Mouse (Mus musculus) left cerebral cortex, adult 2 months (tissue): ENCODE measurements around the gene Mpp1. TPM values are rescaled to one million over a fixed set of nuclear protein-coding genes. Genes with fewer than 3 reads are reported as not detected.

Experiments
- DNase-seq, 2 experiments: peaks; one replicate each; pipeline ENCODE4 v3.0.0; 2021 to 2022; ENCODE audit warnings: low spot score in 2 of 2, mixed read lengths in 1 of 2; ENCODE audit errors: extremely low spot score in 1 of 2
- H3K27ac ChIP-seq: fragments of 200-600 bp; 2 replicates; pipeline ENCODE4 v1.8.1; 2022
- H3K4me3 ChIP-seq: fragments of 200-600 bp; 2 replicates; pipeline ENCODE4 v1.8.1; 2022
- CTCF ChIP-seq: fragments of 200-600 bp; IDR thresholded peaks from 2 replicates; pipeline ENCODE4 v1.8.1; 2022; ENCODE audit warnings: antibody characterized with exemption, mild to moderate bottlenecking, moderate library complexity
- intact Hi-C: fragments of 180-260 bp; cut with DNase I; formaldehyde crosslinking; loops from one replicate; pipeline ENCODE4 v1.15.1; 2025
- total RNA-seq, 2 experiments: library from RNA; stranded (reverse); gene quantifications; 2 replicates each; pipeline ENCODE4 v1.2.3; 2021

Gene Mpp1
- total RNA-seq, 2 experiments from 2014 or later = 30.4 to 33.8 TPM

- H3K4me3 ChIP-seq = no peak overlapping the region
- no peak for DNase-seq
- intact Hi-C loops = loop anchor here (2.0 to 10.0 kb wide), 2 partner anchors 32 to 396 kb away; no protein-coding TSS in a partner anchor
- H3K27ac ChIP-seq = no peak overlapping the region
- no peak for TF ChIP-seq CTCF
These were observed 2.4 kb downstream of the Mpp1 start for GRCm38 (mm10) chrX:75128333-75128980.

- no peak overlapping the region for H3K27ac ChIP-seq
- intact Hi-C loops = loop anchor here (10.0 kb wide), 1 partner anchor 398 kb away; no protein-coding TSS in a partner anchor
- no peak overlapping the region for H3K4me3 ChIP-seq
- no peak for DNase-seq
- no peak for TF ChIP-seq CTCF
These were observed 3.9 kb downstream of the Mpp1 start for GRCm38 (mm10) chrX:75126893-75127292.

GRCm38 (mm10) chrX:75125606-75126005 lies 5.2 kb downstream of the Mpp1 start:
- intact Hi-C loops = loop anchor here (10.0 kb wide), 1 partner anchor 399 kb away; no protein-coding TSS in a partner anchor
- no peak overlapping the region for H3K27ac ChIP-seq
- H3K4me3 ChIP-seq = no peak overlapping the region
- DNase-seq = no peak
- no peak for TF ChIP-seq CTCF

- no peak for DNase-seq
- Histone ChIP-seq H3K27ac (no peak overlapping the region), H3K4me3 (no peak overlapping the region)
- intact Hi-C loops = no loop called here
- TF ChIP-seq CTCF = no peak
These were observed 15.3 kb downstream of the Mpp1 start for GRCm38 (mm10) chrX:75115550-75115949.

- intact Hi-C loops = loop anchor here (10.0 kb wide), 1 partner anchor 647 kb away; no protein-coding TSS in a partner anchor
These were observed 28.5 kb downstream of the Mpp1 start for GRCm38 (mm10) chrX:75102293-75102692.

GRCm38 (mm10) chrX:75098799-75099198 lies 32.0 kb downstream of the Mpp1 start:
- H3K4me3 ChIP-seq = no peak overlapping the region
- no peak overlapping the region for H3K27ac ChIP-seq
- intact Hi-C loops = no loop called here
- no peak for TF ChIP-seq CTCF
- no peak for DNase-seq

More at GRCm38 (mm10) chrX:75102293-75102692, 28.5 kb downstream of the Mpp1 start:
- no peak for DNase-seq
- Histone ChIP-seq H3K4me3 (no peak overlapping the region), H3K27ac (no peak overlapping the region)
- TF ChIP-seq CTCF = no peak

DNA sequence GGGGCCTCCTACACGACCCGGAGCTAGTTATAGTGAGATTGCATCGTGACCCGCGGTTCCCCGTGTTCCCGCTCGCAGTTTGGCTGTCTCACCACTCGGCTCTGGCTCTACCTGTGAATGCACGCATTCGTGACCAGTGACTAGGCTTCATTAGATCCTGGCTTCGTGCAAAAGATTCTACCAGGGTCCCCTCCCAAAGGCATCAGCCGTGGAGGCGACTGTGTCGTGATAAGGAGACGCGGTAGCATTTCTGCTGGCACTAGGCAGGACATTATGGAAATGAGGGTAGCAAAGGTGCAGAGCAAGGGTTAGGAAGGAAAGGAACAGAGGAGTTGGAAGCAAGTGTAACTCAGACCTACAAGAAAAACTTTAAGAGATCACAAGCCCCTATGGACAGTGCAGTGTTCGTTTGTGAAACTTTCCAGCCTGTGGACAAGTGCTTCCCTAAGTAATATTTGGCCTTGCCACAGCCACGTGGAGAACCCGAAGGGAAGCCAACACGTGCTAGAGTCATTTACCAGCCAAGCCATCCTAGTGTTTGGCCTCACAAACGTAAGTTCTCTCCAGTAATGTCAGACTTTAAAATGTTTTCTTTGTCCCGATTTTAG lies 34.5 kb downstream of the Mpp1 start:
- TF ChIP-seq CTCF = no peak
- DNase-seq = no peak
- Histone ChIP-seq H3K4me3 (peak overlapping the region; percentile 55), H3K27ac (peak overlapping the region; percentile 37)
- intact Hi-C loops = loop anchor here (2.0 kb wide), 1 partner anchor 33 kb away; no protein-coding TSS in a partner anchor

- intact Hi-C loops = loop anchor here (2.0 kb wide), 1 partner anchor 33 kb away; no protein-coding TSS in a partner anchor
- Histone ChIP-seq H3K4me3 (peak within 1 kb of the TSS; percentile 55), H3K27ac (peak within 1 kb of the TSS; percentile 61)
- TF ChIP-seq CTCF = no peak; the same call in 1 of the 2 replicates
- peak; percentile 74 to 83 for DNase-seq
These were observed 35.2 kb downstream of the Mpp1 start, which contains the start of gene Dkc1 for GRCm38 (mm10) chrX:75095369-75096162. Gene Dkc1 (plus strand): TSS chrX:75095854.

DNA sequence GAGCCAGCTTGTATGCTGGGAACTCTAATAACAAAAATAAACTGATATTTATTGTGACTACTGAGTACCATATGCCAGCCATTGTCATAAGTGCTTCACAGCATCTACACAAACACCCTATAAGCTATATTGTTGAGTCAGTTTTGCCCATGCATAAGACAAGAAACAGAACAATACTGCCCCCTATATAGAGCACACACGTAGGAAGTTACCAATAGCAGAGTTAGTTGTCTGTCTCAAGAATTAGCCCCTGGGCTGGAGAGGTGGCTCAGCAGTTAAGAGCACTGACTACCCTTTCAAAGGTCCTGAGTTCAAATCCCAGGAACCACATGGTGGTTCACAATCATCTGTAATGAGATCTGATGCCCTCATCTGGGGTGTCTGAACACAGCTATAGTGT lies 45.2 kb downstream of the Mpp1 start:
- TF ChIP-seq CTCF = peak; percentile 20
- Histone ChIP-seq H3K4me3 (no peak overlapping the region), H3K27ac (no peak overlapping the region)
- intact Hi-C loops = loop anchor here (5.0 kb wide), 1 partner anchor 588 kb away; no protein-coding TSS in a partner anchor
- DNase-seq = no peak

- Histone ChIP-seq H3K4me3 (peak within 1 kb of the TSS; percentile 52), H3K27ac (no peak within 1 kb of the TSS)
- TF ChIP-seq CTCF = no peak
- DNase-seq = peak; percentile 33 to 39
- intact Hi-C loops = loop anchor here (5.0 kb wide), 1 partner anchor 588 kb away; no protein-coding TSS in a partner anchor
These were observed 45.9 kb downstream of the Mpp1 start, which contains the start of gene Gab3 for GRCm38 (mm10) chrX:75084774-75085508. Gene Gab3 (minus strand): TSS chrX:75085458.
